Mouse (Mus musculus) liver, postnatal 0 days (tissue): ENCODE measurements around the gene Unc93a2.
"Not testable (repeated sequence)": the region's sequence is repeated elsewhere in the genome, so short reads cannot be mapped to it uniquely, and the experiment has no call there.

Experiments
- CTCF ChIP-seq: sonication (generic); IDR thresholded peaks from 2 replicates; pipeline ENCODE4 v1.5.1; 2016; ENCODE audit warnings: antibody characterized with exemption, low read depth
- EP300 ChIP-seq: IDR thresholded peaks from 2 replicates; pipeline ENCODE4 v1.6.1; 2016; ENCODE audit warnings: antibody characterized with exemption, low read depth, mild to moderate bottlenecking

DNA sequence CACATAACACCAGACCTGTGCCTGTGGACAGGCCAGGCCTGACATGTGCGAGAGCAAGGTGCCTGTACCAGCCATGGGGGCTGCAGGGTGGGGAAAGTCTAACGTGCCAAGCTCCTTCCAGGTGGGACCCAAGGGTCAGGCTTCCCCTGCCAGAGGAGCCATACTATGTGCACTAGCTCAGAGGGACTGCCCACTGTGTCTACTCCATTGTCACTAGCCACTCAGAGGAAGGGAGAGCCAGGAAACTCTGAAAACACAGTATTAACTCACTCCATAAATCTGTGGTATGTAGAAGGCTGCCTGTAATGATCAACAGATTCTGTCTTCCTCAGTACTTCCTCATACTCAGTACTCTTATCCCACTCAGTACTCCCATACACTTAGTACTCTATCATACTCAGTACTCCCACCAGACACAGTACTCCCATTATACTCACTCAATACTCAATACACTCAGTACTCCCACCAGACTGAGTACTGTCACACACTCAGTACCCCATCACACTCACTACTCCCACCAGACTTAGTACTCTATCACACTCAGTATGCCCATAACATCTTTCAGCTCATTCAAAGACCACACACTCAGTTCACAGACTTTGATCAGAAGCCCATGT, 3.2 kb upstream of the Unc93a2 start:
- not testable (repeated sequence) for TF ChIP-seq EP300, CTCF
